Mouse (Mus musculus) cerebellum, postnatal 36 days (tissue): Measurements from ENCODE around the gene Dctn5.
"Not testable (repeated sequence)": the region's sequence is repeated elsewhere in the genome, so short reads cannot be mapped to it uniquely, and the experiment has no call there.

Source experiments
- DNase-seq, 2 experiments: peaks; one replicate each; pipeline ENCODE4 v3.0.0; 2021 to 2022; ENCODE audit warnings: mixed read lengths in 2 of 2

Gene Dctn5

DNA sequence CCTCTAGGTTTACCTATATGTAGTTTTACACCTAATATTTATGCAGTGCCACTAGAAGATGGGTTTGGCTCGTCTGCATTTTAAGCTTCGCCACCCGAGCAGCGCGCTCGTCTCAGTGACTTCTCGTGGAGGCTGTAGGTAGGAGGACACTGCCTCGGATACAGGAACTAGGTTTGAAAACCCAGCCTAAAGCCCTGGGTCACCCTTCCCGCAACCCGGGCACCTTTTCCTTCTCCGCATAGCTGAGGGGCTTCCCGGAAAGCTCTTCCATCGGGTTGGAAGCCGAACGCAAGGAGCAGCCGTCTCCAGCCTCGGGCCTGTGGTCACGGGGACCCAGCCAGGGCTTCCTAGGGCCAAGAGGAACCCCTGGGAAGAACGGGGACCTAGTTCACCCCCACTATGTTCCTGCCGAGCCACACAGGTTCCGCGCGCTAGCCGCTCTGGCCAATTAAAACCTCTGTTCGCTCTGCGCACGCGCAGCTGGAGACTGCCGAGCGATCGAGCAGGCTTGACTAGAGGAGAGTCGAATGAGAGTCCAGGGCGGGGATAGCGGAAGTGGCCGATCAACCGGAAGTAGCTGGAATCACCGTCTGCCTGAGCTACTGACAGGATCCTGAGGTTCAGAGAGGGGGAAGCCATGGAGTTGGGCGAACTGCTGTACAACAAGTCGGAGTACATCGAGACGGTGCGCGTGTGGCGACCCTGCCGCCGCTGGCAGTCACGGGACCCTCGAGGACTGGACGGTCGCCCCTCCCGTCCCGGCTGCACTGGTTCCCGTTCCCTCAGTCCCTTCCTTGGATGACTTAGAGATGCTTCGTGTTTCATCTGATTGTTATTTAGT is at the start of gene Dctn5, which contains the start of gene Palb2:
Dctn5 (plus strand) TSS at position 545 of the 841 bp plus-strand sequence.
Palb2 (minus strand) TSS at position 489 of the 841 bp plus-strand sequence.
- DNase-seq = peak; percentile 99 to 100

DNA sequence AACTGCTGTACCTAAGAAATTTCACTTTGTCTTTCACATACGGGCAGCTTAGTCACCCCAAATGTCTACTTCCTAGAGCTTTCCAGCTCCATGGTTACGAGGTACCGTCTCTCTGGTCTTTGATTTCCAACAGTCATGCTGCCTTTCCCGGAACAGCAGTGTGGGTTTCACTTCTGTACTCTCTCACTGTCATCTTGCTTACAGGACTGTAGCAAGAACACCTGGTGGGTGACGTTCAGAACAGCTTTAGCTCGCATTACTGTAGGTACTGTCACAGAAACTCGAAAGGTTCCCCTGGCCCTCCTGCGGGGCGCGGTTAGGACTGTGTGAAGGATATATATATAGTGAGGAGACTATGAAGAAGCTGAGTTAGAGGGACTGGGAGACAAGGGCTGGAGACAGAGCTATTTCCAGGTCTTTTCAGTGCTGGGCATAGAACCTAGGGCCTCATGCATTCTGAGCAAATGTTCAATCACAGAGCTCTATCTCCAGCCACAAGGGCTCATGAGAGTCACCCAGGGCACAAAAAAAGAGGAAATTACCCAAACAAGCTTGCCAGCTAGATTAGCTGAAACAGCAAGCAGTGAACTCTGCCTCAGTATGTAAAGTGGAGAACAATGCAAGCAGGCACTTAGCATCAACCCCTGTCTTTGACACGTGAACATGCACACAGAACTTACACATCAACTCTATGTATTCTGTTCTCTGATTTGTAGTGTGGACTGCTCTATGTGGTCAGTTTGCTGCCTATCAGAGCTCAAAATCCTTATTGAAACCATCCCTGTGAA is 45.5 kb upstream of the Dctn5 start:
- no peak for DNase-seq

DNA sequence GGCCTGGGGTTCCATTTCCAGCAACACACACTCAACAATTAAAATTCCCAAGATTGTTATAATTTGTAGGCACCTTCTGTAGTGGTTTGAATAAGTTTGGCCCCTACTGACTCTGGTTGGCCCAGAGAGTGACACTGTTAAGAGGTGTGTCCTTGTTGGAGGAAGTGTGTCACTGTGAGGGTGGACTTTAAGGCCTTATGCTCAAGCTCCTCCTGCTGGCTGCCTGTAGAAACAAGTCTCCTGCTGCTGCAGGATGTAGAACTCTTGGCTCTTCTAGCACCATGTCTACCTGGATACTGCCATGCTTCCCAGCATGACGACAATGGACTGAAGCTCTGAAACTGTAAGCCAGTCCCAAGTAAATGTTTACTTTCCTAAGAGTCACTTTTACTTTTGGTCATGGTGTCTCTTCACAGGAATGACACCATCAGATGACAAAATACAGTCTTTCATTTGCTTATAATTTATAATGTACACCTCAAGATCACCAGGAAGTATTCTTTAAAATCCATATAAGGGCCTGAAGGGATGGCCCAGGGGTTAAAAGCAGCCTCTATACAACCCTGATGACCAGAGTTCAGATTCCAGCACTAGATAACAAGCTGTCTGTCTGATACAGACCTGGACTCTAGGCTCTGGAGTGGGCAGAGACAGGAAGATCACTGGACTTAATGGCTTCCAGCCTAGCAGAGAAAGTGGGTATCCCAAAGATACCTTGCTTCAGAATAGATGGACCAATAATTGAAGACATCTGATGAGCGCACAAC is 38.1 kb upstream of the Dctn5 start:
- DNase-seq = no peak

DNA sequence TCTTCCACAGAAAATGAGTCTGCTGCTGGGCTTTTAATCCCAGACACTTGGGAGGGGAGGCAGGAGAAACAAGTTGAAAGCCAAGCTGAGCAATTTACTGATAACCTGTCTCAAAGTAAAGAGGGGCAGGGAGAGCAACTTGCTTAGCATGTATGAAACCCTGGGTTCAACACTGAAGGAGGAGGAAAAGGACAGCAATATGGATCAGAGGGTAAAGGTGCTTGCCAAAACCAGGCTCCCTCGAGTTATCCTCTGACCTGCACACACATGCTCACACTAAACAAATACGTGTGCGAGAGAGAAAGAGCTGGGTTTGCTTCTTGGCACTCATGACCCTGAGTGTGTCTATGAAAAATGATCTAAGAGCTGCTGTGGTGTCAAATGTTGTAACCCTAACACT is 34.8 kb upstream of the Dctn5 start:
- DNase-seq = no peak

DNA sequence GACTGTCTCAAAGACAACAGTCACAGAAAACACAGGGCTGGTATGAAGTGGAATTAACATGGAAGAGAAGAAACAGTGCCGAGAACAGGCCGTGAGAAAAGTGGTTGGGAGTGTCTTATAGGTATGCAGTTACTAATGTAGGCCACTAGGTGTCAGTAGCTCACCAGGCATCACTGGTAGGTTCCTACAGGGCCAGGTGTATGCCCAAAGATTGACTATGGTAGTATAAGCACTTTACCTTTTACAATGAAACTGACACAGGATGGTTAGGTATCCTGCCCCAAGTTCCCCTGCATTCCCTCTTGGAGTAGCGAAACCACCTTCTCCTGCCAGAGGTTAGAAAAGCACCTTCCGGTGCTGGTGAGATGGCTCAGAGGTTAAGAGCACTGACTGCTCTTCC is 33.6 kb upstream of the Dctn5 start:
- DNase-seq = peak; percentile 37 to 50

DNA sequence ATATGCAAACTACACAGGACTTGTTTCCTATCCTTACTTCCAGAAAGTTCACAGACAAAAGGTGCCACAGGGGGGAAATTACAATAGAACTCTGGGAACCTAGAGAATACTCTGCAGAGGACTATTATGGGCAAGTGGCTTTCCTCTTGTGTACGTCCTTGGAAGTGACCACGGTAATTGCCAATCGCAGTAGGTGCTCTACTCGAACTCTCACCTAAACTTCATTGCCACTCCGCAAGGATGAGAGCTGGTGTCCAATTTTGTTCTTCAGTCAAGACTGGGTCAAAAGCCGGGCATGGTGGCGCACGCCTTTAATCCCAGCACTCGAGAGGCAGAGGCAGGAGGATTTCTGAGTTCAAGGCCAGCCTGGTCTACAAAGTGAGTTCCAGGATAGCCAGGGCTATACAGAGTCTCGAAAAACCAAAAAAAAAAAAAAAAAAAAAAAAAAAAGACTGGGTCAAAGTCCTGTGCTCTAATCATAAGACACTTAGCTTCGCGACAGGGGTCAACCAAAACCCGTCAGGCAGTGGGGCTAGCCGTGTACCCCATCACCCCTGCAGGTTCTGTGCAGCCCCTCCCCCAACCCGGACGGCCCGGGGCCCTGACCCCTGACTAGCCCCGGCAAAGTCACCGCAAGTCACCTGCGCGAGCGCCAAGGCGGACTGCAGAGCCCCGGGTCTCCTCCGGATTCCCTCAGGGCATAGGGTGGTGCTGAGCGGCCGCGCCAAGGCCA is 31.7 kb upstream of the Dctn5 start:
- not testable (repeated sequence) for DNase-seq

DNA sequence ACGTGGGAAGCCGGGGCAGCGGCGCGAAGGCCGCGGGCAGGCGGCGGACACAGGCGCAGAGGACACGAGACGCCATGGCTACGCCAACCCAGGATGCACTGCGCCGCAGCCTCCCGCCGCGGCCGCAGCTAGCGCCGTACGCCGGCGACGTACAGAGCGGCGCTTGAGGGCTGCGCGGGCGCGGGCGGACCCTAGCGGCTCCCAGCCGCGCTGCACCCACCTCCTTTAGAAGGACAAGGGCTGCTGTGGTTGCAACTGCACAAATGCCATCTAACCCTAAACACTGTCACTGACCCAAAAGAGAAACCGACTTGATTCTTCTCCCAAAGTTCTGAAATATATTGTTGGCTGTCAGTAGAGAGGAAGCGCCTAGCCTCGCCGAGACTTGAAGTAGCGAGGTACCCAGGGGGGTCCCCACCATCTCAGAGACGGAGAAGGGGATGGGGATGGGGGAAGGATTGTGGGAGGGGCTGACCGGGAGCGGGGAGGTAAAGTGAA is 31.0 kb upstream of the Dctn5 start, which contains the start of gene Ndufab1:
Ndufab1 (minus strand) TSS at position 140 of the 498 bp plus-strand sequence.
- DNase-seq = peak; percentile 91 to 92

DNA sequence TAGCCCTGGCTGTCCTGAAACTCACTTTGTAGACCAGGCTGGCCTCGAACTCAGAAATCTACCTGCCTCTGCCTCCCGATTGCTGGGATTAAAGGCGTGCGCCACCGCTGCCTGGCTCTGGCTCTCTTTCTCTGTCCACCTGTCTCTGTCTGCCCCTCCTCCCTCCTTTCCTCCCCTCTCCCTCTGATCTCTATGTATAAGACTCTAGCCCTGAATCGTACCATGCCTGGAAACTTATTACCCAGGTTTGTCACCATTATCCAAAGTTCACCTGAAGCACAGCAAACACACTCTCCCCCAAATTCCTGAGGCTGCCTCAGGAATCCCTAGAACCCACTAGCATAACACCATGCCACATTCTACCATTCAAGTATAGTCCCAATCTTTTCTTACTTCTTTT is 24.6 kb upstream of the Dctn5 start:
- no peak for DNase-seq

DNA sequence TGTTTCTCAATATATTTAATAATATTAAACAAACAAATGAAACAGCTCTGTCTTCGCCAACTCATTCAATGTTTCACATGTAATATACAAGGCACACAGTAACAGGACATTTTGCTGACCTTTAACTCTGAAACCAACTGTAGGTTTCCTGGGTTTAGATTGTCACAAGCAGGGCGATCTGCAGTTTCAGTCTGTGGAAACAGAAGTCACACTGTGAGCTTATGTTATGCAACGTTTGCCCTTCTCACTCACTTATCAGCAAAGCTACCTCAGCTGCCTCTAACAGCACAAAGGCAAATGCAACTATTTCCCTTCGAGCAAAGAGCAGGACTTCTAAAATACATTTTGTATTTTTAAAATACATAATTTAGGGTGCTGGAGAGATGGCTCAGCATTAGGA is 9.3 kb upstream of the Dctn5 start:
- DNase-seq = no peak

DNA sequence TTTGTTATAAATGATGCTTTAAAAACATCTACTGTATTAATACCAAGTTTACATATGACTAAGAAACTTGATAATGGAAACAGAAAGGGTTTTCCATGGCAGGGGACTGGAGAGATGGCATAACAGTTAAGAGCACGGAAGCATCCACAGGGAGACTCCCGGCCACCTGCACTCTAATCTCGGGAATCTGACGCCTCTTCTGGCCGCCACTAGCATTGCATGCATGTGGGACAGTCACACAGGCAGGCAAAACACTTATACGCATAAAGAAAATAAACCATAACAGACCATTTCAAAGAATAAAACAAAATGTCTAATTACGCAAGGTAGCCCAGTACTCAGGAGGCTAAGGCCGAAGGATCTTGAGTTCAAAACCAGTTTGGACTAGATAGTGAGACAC is 7.2 kb upstream of the Dctn5 start:
- no peak for DNase-seq

DNA sequence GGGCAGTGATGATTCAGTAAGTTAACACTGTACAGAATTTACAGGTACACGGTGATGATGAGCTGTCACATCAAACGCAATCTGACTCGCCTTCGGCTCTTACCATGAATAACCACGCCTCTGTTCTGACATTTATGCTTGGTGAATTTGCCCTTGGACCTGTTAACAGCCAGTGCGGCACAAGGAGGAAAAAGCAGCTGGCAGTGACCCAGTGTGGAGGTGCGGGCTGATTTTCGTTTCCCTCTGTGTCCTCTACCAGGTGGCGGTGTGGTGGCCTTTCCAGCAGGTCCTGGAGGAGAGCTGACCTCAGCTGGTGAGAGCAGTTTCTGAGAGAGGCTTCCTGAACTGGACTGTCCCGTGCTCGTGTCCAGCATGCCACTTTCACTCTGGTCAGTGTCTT is 5.9 kb upstream of the Dctn5 start:
- no peak for DNase-seq

DNA sequence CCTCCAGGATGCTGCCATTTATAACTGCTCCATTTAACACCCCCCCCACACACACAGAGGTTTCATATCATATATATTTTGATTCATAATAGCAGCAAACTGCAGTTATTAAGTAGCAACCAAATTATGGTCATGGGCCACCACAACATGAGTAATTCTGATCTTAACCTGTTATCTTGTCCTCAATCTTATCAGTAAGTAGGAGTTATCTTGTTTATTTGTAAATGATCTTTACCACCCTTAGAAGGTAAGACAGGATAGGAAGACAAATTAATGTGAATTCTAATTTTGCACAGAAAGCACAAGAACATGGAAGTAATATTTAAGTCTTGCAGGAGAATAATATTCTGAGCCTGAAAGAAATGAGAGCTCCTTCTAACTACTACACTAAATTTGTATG is 1.0 kb upstream of the Dctn5 start:
- DNase-seq = no peak

DNA sequence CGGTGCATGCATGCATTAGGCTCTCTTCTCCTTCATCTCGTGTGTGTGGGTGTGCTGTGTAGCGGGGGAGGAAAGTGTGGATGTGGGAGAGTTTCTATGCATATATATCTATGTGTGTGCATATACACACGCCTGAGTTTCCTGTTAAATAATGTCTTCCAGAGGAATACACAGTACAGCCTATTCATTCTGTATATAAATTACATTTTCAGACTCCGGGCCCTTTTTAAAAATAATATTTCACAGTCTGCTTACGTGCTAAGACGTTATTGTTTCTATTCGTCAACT is 441 bp downstream of the Dctn5 start:
- no peak for DNase-seq

DNA sequence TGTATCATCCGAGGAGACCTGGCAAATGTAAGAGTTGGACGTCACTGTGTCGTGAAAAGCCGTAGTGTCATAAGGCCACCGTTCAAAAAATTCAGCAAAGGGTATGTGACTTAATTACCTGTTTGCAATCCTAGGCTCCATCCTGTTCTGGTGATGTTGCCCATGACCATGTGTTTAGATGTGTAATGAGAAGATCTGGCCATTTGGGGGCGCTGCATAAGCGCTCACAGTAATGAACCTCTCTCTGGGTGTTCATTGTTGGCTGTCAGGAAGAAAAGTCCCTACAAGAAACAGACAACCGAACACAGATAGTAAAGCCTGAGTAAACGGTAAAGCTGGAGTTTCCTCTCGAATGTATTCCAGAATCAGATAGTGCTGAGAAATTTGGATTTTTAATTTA is 2.2 kb downstream of the Dctn5 start:
- peak; percentile 7 to 13 for DNase-seq

DNA sequence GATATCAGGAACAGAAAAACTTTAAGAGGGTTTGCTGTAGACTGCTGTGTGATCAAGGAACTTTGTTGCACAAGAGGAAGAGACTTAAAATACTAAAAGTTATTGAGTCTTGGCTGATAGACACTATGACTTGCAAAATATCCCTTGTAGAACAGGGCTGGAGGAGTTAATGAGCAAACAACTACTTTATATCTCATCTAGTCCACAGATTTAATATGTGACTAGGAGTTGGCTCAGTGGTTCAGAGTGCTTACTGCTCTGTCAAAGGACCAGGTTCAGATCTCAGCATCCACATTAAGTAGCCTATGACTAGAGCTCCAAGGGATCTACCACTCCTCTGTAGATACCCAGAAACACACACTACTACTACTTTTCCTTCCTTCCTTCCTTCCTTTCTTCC is 4.2 kb downstream of the Dctn5 start:
- no peak for DNase-seq

DNA sequence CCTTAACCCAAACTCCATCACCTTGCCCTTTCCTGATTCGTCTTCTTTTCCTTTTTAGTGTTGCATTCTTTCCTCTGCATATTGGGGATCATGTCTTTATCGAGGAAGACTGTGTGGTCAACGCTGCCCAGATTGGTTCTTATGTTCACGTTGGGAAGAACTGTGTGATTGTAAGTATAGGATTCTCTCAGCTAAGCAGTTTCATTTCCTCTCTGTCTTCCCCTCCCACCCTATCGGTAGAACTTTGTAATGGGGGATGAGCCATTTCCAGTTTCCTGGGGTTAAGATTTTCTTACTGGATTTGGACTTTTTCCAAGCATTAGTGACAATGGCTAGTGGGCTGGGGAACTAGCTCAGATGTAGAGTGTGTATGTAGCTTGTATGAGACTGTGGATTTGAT is 5.3 kb downstream of the Dctn5 start:
- DNase-seq = no peak

DNA sequence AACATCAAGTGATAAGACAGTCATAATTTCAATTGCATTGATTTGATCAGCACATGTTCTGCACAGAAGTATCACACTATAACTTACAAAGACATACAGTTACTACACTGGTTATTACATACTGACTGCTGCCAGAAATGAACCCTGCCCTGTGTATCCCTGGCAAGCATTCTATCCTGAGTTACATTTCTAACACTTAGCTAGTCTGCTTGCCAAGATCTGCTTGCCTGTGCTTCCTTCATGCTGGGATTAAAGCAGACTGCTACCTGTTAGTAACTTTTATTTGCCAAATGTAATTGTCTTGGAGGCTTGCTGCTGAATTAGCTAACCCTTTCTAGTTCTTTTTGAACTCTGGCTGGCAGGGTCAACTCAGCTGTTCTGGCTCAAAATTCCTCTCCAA is 8.2 kb downstream of the Dctn5 start:
- no peak for DNase-seq

DNA sequence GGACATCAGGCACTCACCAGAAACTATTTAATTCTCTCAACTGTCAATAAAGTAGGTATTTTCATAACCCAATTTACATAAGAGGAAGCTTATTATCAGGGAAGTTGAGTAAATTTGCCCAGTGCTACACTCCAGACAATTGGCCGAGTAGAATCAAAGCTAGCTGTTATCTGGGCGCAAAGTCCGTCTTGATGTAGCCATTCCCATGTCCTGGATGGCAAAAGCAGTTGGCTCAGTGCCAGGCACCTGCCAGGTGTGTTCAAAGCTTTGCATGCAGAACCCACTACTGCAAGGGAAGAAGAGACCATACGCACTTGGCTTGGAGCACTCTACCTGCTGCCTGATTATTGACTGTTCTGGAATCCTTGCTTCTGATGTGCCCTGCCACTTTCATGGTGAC is 19.6 kb downstream of the Dctn5 start:
- DNase-seq = no peak

DNA sequence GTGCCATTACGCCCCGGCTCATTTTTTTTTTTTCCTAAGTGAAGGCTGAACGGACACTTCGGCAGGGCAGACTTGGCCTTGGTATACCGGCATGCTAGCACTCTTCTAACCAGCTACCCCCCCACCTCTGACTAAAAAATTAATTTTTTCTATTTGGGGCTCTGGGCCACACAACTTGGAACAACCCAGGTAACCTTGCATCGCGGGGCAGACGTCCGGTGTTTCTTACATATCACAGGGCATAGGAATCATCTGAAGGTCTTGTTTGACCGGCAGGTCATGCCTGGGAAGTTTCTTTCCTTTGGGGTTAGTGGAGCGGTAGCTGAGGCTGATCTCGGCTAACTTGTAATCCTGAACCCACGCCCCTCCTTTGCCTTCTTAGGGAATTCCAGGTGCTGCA is 25.6 kb downstream of the Dctn5 start:
- DNase-seq = no peak

DNA sequence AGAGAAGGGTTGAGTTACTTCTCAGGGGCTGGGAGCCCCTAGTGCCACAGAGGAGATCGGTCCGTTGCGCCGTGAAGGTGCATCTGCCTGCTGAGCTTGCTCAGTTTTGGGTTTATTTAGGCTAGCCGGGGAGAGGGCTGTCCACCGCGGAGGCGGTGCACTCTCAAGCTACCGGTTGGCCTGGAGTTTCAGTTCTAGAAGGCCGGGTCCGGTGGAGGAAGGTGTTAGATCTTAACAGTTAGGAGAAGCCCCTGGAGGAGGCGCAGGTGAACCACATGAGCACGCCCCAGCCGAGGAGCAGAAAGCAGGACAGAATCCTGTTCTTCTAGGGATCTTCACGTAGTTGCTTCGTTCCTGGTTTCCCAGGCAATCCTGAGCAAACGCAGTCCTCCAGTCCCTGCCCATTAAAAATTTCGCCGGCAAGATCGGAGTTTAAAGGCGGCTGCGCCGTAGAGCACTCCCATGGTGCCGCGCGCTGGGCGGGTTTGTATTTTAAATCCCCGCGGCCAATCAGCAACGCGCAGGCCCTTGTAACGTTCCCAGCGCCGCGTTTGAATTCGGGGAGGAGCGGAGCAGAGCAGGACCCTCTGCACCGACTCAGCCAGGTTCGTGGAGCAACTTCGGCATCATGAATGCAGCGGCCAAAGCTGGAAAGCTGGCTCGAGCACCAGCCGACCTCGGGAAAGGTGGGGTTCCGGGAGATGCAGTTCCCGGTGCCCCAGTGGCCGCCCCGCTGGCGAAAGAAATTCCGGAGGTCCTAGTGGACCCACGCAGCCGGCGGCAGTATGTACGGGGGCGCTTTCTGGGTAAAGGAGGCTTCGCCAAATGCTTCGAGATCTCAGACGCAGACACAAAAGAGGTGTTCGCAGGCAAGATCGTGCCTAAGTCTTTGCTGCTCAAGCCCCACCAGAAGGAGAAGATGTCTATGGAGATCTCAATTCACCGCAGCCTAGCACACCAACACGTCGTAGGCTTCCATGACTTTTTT is 26.4 kb downstream of the Dctn5 start, which contains the start of gene Plk1:
Plk1 (plus strand) TSS at position 525 of the 988 bp plus-strand sequence.
- peak; percentile 72 to 73 for DNase-seq

DNA sequence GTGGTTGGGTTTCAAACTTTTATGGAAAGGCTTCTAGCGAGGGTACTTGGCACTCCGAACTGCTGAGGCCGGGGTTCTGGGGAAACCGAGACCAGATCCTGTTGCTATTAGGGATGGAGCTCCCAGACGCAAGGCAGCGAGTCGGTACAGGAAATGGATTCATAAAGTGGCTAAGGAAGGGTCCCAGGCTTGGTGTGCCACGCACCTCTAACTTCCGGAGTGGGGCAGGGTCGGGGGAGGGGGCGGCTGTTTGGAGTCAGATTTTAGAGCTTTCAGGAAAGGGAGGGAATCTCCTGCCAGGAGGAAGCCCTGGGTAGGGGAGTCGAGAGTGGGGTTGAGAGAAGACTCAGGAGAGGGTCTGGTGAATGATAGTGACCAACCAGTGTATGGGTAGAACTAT is 27.2 kb downstream of the Dctn5 start:
- no peak for DNase-seq
